Mouse (Mus musculus): ENCODE results near the gene Anapc7.

- no peak for TF ChIP-seq CTCF (IDR thresholded peaks at IDR 0.05; ENCODE audit: borderline replicate concordance, insufficient read depth, low read depth, low read length)
- TF ChIP-seq POLR2A (IDR thresholded peaks at IDR 0.05; ENCODE audit: borderline replicate concordance, insufficient read depth, low read length) = no peak
Observed at GRCm38 (mm10) chr5:122453188-122453587, 31.7 kb downstream of the Anapc7 start.

Data from cerebellum, adult 2 months (tissue).